27 mouse cellular contexts compared by ENCODE assay signal in genomic region chr10:128051589-128051988, GRCm38 (mm10).
"Had no signal": no experiment of that assay in that cellular context is flagged by ENCODE, and none has a peak within 500 bp of the region (broad histone marks: within the 10 kb centered on the region; RNA-seq: fewer than 3 reads in every experiment).

No protein-coding gene starts in this region.

- DNase-seq: cerebellum, adult 8-10 months; cerebellum, adult 9-10 months; cerebellum, adult 9-11 months; cerebellum, postnatal 10 days; cerebellum, postnatal 14 days; cerebellum, postnatal 25 days; cerebellum, postnatal 36 days; embryo, embryonic 11 days; forebrain, postnatal 0 days; gastrocnemius, adult 2 months; gastrocnemius, postnatal 10 days; gastrocnemius, postnatal 14 days; gastrocnemius, postnatal 25 days; gastrocnemius, postnatal 36 days; heart, adult 18-20 months; heart, adult 2 months had no signal

- H3K4me3 ChIP-seq: embryonic facial prominence, embryonic 10.5 days; embryonic facial prominence, embryonic 12.5 days; embryonic facial prominence, embryonic 13.5 days; embryonic facial prominence, embryonic 15.5 days; erythroblast, embryonic 14.5 days; forebrain, embryonic 10.5 days; forebrain, embryonic 12.5 days; forebrain, embryonic 13.5 days; forebrain, embryonic 15.5 days; gastrocnemius, adult 2 months; heart, adult 2 months had no signal

- H3K27me3 ChIP-seq: embryonic facial prominence, embryonic 12.5 days; embryonic facial prominence, embryonic 13.5 days; embryonic facial prominence, embryonic 15.5 days; forebrain, embryonic 12.5 days; forebrain, embryonic 13.5 days; forebrain, embryonic 15.5 days had no signal

- H3K4me1 ChIP-seq: embryonic facial prominence, embryonic 10.5 days; embryonic facial prominence, embryonic 12.5 days; embryonic facial prominence, embryonic 13.5 days; embryonic facial prominence, embryonic 15.5 days; forebrain, embryonic 10.5 days; forebrain, embryonic 12.5 days; forebrain, embryonic 13.5 days; forebrain, embryonic 15.5 days had no signal

- H3K9ac ChIP-seq: embryonic facial prominence, embryonic 12.5 days; embryonic facial prominence, embryonic 13.5 days; embryonic facial prominence, embryonic 15.5 days; forebrain, embryonic 12.5 days; forebrain, embryonic 13.5 days; forebrain, embryonic 15.5 days; forebrain, postnatal 0 days had no signal

- H3K4me2 ChIP-seq: embryonic facial prominence, embryonic 12.5 days; embryonic facial prominence, embryonic 13.5 days; embryonic facial prominence, embryonic 15.5 days; forebrain, embryonic 12.5 days; forebrain, embryonic 13.5 days; forebrain, embryonic 15.5 days had no signal

- ATAC-seq: forebrain, embryonic 13.5 days; forebrain, embryonic 14.5 days; forebrain, embryonic 15.5 days; forebrain, embryonic 16.5 days; forebrain, postnatal 0 days had no signal

- H3K9me3 ChIP-seq: embryonic facial prominence, embryonic 10.5 days; embryonic facial prominence, embryonic 12.5 days; embryonic facial prominence, embryonic 13.5 days; embryonic facial prominence, embryonic 15.5 days; forebrain, embryonic 10.5 days; forebrain, embryonic 12.5 days; forebrain, embryonic 13.5 days; forebrain, embryonic 15.5 days had no signal

- H3K27ac ChIP-seq: embryonic facial prominence, embryonic 10.5 days; embryonic facial prominence, embryonic 12.5 days; embryonic facial prominence, embryonic 13.5 days; embryonic facial prominence, embryonic 15.5 days; forebrain, embryonic 10.5 days; forebrain, embryonic 12.5 days; forebrain, embryonic 13.5 days; forebrain, embryonic 15.5 days; gastrocnemius, adult 2 months; heart, adult 2 months had no signal
